Mouse (Mus musculus): ENCODE data around the gene Garnl3. TPM values are rescaled to one million over a fixed set of nuclear protein-coding genes. Genes with fewer than 3 reads are reported as not detected.
A peak's percentile ranks its signal among the peaks of the same experiment; 100 is the strongest.

Gene Garnl3
- polyA plus RNA-seq, 2 experiments = 0.53 to 0.56 TPM

GRCm38 (mm10) chr2:32966689-32967631, 164.5 kb downstream of the Garnl3 start:
- Histone ChIP-seq H3K27me3 (ENCODE audit: control insufficient read depth, insufficient read depth, low read length) (no peaks in the 10 kb centered on the region), H3K27ac (peak overlapping the region; percentile 86), H3K4me2 (ENCODE audit: low read depth) (peak overlapping the region; percentile 89), H3K9me3 (ENCODE audit: control insufficient read depth, low read length) (no peaks in the 10 kb centered on the region), H3K4me3 (ENCODE audit: insufficient read depth in 1 of 2, low read depth in 2 of 2, low read length in 2 of 2) (peak overlapping the region; percentile 74 to 80), H3K36me3 (replicated peaks; ENCODE audit: control insufficient read depth, insufficient read depth, low read depth) (peaks cover 19% of the 10 kb centered on the region), H3K4me1 (replicated peaks; ENCODE audit: control insufficient read depth in 2 of 2, insufficient read depth in 2 of 2, low read length in 1 of 2) (peaks cover 11 to 20% of the 10 kb centered on the region in 2 experiments), H3K9ac (replicated peaks) (peak overlapping the region; percentile 92)
- TF ChIP-seq CTCF (IDR thresholded peaks at IDR 0.05; ENCODE audit: low read depth) = peak; percentile 83
- no peak for TF ChIP-seq EP300 (IDR thresholded peaks at IDR 0.05; ENCODE audit: low read depth)
- peak; percentile 66 to 70 (median 68) for DNase-seq (ENCODE audit: low read depth in 3 of 3, low spot score in 3 of 3)
- WGBS (ENCODE audit: insufficient replicate concordance) = under 1% methylated on average over 55 of the region's 55 CpGs
- ATAC-seq (ENCODE audit: insufficient read depth) = peak; percentile 80

GRCm38 (mm10) chr2:32966184-32966688, 165.2 kb downstream of the Garnl3 start:
- Histone ChIP-seq H3K4me1 (replicated peaks; ENCODE audit: control insufficient read depth in 2 of 2, insufficient read depth in 2 of 2, low read length in 1 of 2) (peaks cover 11 to 20% of the 10 kb centered on the region in 2 experiments), H3K4me3 (ENCODE audit: insufficient read depth in 1 of 2, low read depth in 2 of 2, low read length in 2 of 2) (peak overlapping the region; percentile 74 to 80), H3K9me3 (ENCODE audit: control insufficient read depth, low read length) (no peaks in the 10 kb centered on the region), H3K36me3 (replicated peaks; ENCODE audit: control insufficient read depth, insufficient read depth, low read depth) (peaks cover 19% of the 10 kb centered on the region), H3K27ac (peak overlapping the region; percentile 86), H3K9ac (replicated peaks) (peak overlapping the region; percentile 92), H3K27me3 (ENCODE audit: control insufficient read depth, insufficient read depth, low read length) (no peaks in the 10 kb centered on the region), H3K4me2 (ENCODE audit: low read depth) (peak overlapping the region; percentile 89)
- 4% methylated on average over 13 of the region's 13 CpGs for WGBS (ENCODE audit: insufficient replicate concordance)
- TF ChIP-seq EP300 (IDR thresholded peaks at IDR 0.05; ENCODE audit: low read depth) = no peak
- no peak for TF ChIP-seq CTCF (IDR thresholded peaks at IDR 0.05; ENCODE audit: low read depth)
- ATAC-seq (ENCODE audit: insufficient read depth) = no peak
- no peak for DNase-seq (ENCODE audit: low read depth in 3 of 3, low spot score in 3 of 3)

- ATAC-seq (ENCODE audit: insufficient read depth) = no peak
- no peak for TF ChIP-seq EP300 (IDR thresholded peaks at IDR 0.05; ENCODE audit: low read depth)
- no peak for TF ChIP-seq CTCF (IDR thresholded peaks at IDR 0.05; ENCODE audit: low read depth)
- H3K9ac ChIP-seq (replicated peaks) = peak overlapping the region; percentile 92
- H3K4me1 ChIP-seq (replicated peaks; ENCODE audit: control insufficient read depth in 2 of 2, insufficient read depth in 2 of 2, low read length in 1 of 2) = peaks cover 11 to 24% of the 10 kb centered on the region in 2 experiments
- no peaks in the 10 kb centered on the region for H3K27me3 ChIP-seq (ENCODE audit: control insufficient read depth, insufficient read depth, low read length)
- peak overlapping the region; percentile 86 for H3K27ac ChIP-seq
- WGBS (ENCODE audit: insufficient replicate concordance) = 8% methylated on average over 7 of the region's 7 CpGs
- H3K9me3 ChIP-seq (ENCODE audit: control insufficient read depth, low read length) = no peaks in the 10 kb centered on the region
- H3K4me2 ChIP-seq (ENCODE audit: low read depth) = peak overlapping the region; percentile 89
- H3K4me3 ChIP-seq (ENCODE audit: insufficient read depth in 1 of 2, low read depth in 2 of 2, low read length in 2 of 2) = peak overlapping the region in 1 of 2 experiments; percentile 80; a peak in 2 of 4 replicates
- no peak for DNase-seq (ENCODE audit: low read depth in 3 of 3, low spot score in 3 of 3)
- peaks cover 19% of the 10 kb centered on the region for H3K36me3 ChIP-seq (replicated peaks; ENCODE audit: control insufficient read depth, insufficient read depth, low read depth)
These were observed 165.8 kb downstream of the Garnl3 start for GRCm38 (mm10) chr2:32965511-32966183.

GRCm38 (mm10) chr2:32964659-32965457, 166.6 kb downstream of the Garnl3 start:
- Histone ChIP-seq H3K36me3 (replicated peaks; ENCODE audit: control insufficient read depth, insufficient read depth, low read depth) (peaks cover 19% of the 10 kb centered on the region), H3K4me3 (ENCODE audit: insufficient read depth in 1 of 2, low read depth in 2 of 2, low read length in 2 of 2) (no peak overlapping the region; a peak in 1 of 4 replicates), H3K27me3 (ENCODE audit: control insufficient read depth, insufficient read depth, low read length) (no peaks in the 10 kb centered on the region), H3K27ac (peak overlapping the region; percentile 33), H3K4me2 (ENCODE audit: low read depth) (peak overlapping the region; percentile 86), H3K9ac (replicated peaks) (peak overlapping the region; percentile 16; the same call in 1 of the 2 replicates), H3K4me1 (replicated peaks; ENCODE audit: control insufficient read depth in 2 of 2, insufficient read depth in 2 of 2, low read length in 1 of 2) (peaks cover 11 to 26% of the 10 kb centered on the region in 2 experiments), H3K9me3 (ENCODE audit: control insufficient read depth, low read length) (no peaks in the 10 kb centered on the region)
- 22% methylated on average over 10 of the region's 10 CpGs for WGBS (ENCODE audit: insufficient replicate concordance)
- no peak for TF ChIP-seq CTCF (IDR thresholded peaks at IDR 0.05; ENCODE audit: low read depth)
- TF ChIP-seq EP300 (IDR thresholded peaks at IDR 0.05; ENCODE audit: low read depth) = no peak
- DNase-seq (ENCODE audit: low read depth in 3 of 3, low spot score in 3 of 3) (no peak), ATAC-seq (ENCODE audit: insufficient read depth) (no peak)

Measured in liver, embryonic 14.5 days (tissue).